Mouse (Mus musculus) myocyte (in vitro differentiated cells): Measurements from ENCODE around the gene Cdh5.

ENCODE experiments used
- SRF ChIP-seq: IDR thresholded peaks from one replicate; pipeline ENCODE4 v1.6.1; 2011; ENCODE audit warnings: low read depth; ENCODE audit not compliant: control insufficient read depth, insufficient read length
- TCF12 ChIP-seq: IDR thresholded peaks from one replicate; pipeline ENCODE4 v1.6.1; 2011; ENCODE audit warnings: mild to moderate bottlenecking, control low read depth; ENCODE audit not compliant: poor library complexity, insufficient read depth, severe bottlenecking
- USF1 ChIP-seq: IDR thresholded peaks from one replicate; pipeline ENCODE4 v1.6.1; 2011; ENCODE audit warnings: low read depth, mild to moderate bottlenecking, control low read depth, moderate library complexity

DNA sequence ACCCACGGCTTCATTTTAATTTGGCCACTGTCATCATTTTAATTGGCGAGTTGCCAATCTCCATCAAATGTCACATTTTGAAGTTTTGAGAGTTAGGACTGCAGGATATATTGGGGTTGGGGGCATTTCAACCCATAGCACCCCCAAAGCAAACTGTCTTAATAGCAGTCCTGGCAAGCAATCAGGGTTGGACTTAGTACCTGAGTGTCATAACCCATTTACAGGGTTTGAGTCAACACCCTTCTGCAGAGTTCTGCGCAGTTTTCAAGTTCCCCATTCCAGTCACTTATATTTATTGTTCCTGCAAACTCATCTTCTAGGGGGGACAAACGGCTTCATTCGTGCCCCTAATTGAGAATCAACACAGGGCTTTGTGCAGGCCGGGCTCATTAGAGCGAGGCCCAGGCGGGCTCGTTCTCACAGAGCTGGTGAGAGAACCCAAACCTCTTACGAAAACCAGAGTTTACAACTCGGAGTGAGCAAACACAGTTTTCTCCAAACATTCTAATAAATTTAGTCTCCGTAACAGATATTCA is 34.0 kb upstream of the Cdh5 start:
- no peak for TF ChIP-seq USF1
- no peak for TF ChIP-seq SRF
- TF ChIP-seq TCF12 = no peak
